Mouse (Mus musculus) thymus, adult 2 months (tissue): Measurements from ENCODE around the gene Sppl2c.

Experiments
- CTCF ChIP-seq: fragments of 200-500 bp; IDR thresholded peaks from 2 replicates; pipeline ENCODE4 v1.5.1; 2012; ENCODE audit warnings: mild to moderate bottlenecking, control low read depth, low read length, moderate library complexity, borderline replicate concordance; ENCODE audit not compliant: control insufficient read depth, poor library complexity, insufficient read depth; ENCODE audit errors: extremely low read depth
- POLR2A ChIP-seq: fragments of 200-500 bp; IDR thresholded peaks from 2 replicates; pipeline ENCODE4 v1.6.1; 2012; ENCODE audit warnings: mild to moderate bottlenecking, low read length, control low read depth, moderate library complexity; ENCODE audit not compliant: control insufficient read depth, poor library complexity, insufficient read depth; ENCODE audit errors: extremely low read depth

- TF ChIP-seq POLR2A, result no peak
- no peak for TF ChIP-seq CTCF
Measured at GRCm38 (mm10) chr11:104161153-104161552, 25.0 kb upstream of the Sppl2c start.
